In genomic region chr13:41683356-41684012, GRCm38 (mm10) we compare ENCODE assay signal across 22 mouse cellular contexts.
DNase-seq lines count a peak whose midpoint lies in the region; ATAC-seq and TF ChIP-seq lines count a peak whose summit lies in the region.
"Had no signal": no experiment of that assay in that cellular context is flagged by ENCODE, and none has a peak within 500 bp of the region (broad histone marks: within the 10 kb centered on the region; RNA-seq: fewer than 3 reads in every experiment).

No protein-coding gene starts in this region.

- no peaks in the 10 kb centered on the region for H3K36me3 ChIP-seq in heart, adult 2 months (ENCODE audit: control insufficient read depth, insufficient read depth, low read length)
- H3K36me3 ChIP-seq in liver, embryonic 14.5 days (replicated peaks; ENCODE audit: control insufficient read depth, insufficient read depth, low read depth), result no peaks in the 10 kb centered on the region
- H3K36me3 ChIP-seq in liver, embryonic 11.5 days (ENCODE audit: control insufficient read depth, insufficient read depth, low read length), result no peaks in the 10 kb centered on the region
- H3K36me3 ChIP-seq: embryonic facial prominence, embryonic 10.5 days; forebrain, embryonic 12.5 days; G1E; heart, embryonic 10.5 days; hindbrain, embryonic 13.5 days; kidney, embryonic 15.5 days; limb, embryonic 15.5 days; midbrain, embryonic 15.5 days had no signal

- H3K9ac ChIP-seq in heart, adult 2 months (ENCODE audit: low read depth, low read length), result no peak overlapping the region
- no peak overlapping the region for H3K9ac ChIP-seq in liver, embryonic 14.5 days (replicated peaks)
- no peak overlapping the region for H3K9ac ChIP-seq in liver, embryonic 11.5 days (ENCODE audit: low read depth, low read length)
- H3K9ac ChIP-seq: forebrain, embryonic 12.5 days; hindbrain, embryonic 13.5 days; kidney, embryonic 15.5 days; limb, embryonic 15.5 days; midbrain, embryonic 15.5 days had no signal

- 86% methylated on average over 11 of the region's 11 CpGs for WGBS in heart, adult 2 months
- 63% methylated on average over 11 of the region's 11 CpGs for WGBS in liver, embryonic 14.5 days (ENCODE audit: insufficient replicate concordance)
- WGBS in liver, embryonic 11.5 days, result 79% methylated on average over 11 of the region's 11 CpGs

- no peak for ATAC-seq in liver, embryonic 14.5 days (ENCODE audit: insufficient read depth)
- ATAC-seq in liver, embryonic 11.5 days (replicated peaks; ENCODE audit: low FRiP score), result no peak
- ATAC-seq: midbrain, embryonic 15.5 days had no signal

- H3K27ac ChIP-seq in heart, adult 2 months, result no peak overlapping the region
- no peak overlapping the region for H3K27ac ChIP-seq in liver, embryonic 14.5 days
- H3K27ac ChIP-seq in liver, embryonic 11.5 days (ENCODE audit: low read depth, low read length), result no peak overlapping the region
- H3K27ac ChIP-seq: embryonic facial prominence, embryonic 10.5 days; forebrain, embryonic 12.5 days; hindbrain, embryonic 13.5 days; kidney, embryonic 15.5 days; limb, embryonic 15.5 days; midbrain, embryonic 15.5 days had no signal

- peak; percentile 52 for TF ChIP-seq CTCF in heart, adult 2 months (IDR thresholded peaks at IDR 0.05)
- TF ChIP-seq CTCF in liver, embryonic 14.5 days (IDR thresholded peaks at IDR 0.05; ENCODE audit: low read depth), result 0 out of 2 replicates have a peak, but pooled peaks have one; percentile 20

- no peak overlapping the region for H3K4me2 ChIP-seq in liver, embryonic 14.5 days (ENCODE audit: low read depth)
- H3K4me2 ChIP-seq in liver, embryonic 11.5 days, result no peak overlapping the region
- H3K4me2 ChIP-seq: forebrain, embryonic 12.5 days; hindbrain, embryonic 13.5 days; kidney, embryonic 15.5 days; limb, embryonic 15.5 days; midbrain, embryonic 15.5 days had no signal

- TF ChIP-seq POLR2A in heart, adult 2 months (IDR thresholded peaks at IDR 0.05; ENCODE audit: insufficient read depth, low read depth, low read length), result no peak

- H3K4me3 ChIP-seq in heart, adult 2 months, result no peak overlapping the region
- no peak overlapping the region for H3K4me3 ChIP-seq in liver, embryonic 14.5 days (ENCODE audit: insufficient read depth in 1 of 2, low read depth in 2 of 2, low read length in 2 of 2)
- H3K4me3 ChIP-seq in liver, embryonic 11.5 days (ENCODE audit: low read depth, low read length), result no peak overlapping the region
- H3K4me3 ChIP-seq: embryonic facial prominence, embryonic 10.5 days; forebrain, embryonic 12.5 days; heart, embryonic 10.5 days; hindbrain, embryonic 13.5 days; kidney, embryonic 15.5 days; limb, embryonic 15.5 days; midbrain, embryonic 15.5 days had no signal

- no peak for TF ChIP-seq EP300 in heart, adult 2 months (IDR thresholded peaks at IDR 0.05; ENCODE audit: insufficient read depth, low read depth, low read length)
- no peak for TF ChIP-seq EP300 in liver, embryonic 14.5 days (IDR thresholded peaks at IDR 0.05; ENCODE audit: low read depth)

- DNase-seq in heart, adult 2 months, result no peak
- DNase-seq in heart, postnatal 25 days (ENCODE audit: low spot score), result no peak
- no peak for DNase-seq in liver, embryonic 14.5 days (ENCODE audit: low read depth in 3 of 3, low spot score in 3 of 3)
- no peak for DNase-seq in liver, embryonic 11.5 days (ENCODE audit: low spot score)
- DNase-seq in A20 (ENCODE audit: low read depth, low spot score) (peak; percentile 11), R1 (ENCODE audit: low read depth, low spot score) (peak; percentile 27)
- DNase-seq in c-Kit-positive CD71-positive TER-119-positive erythroid progenitor cells, embryonic 14.5 days (ENCODE audit: low spot score), result no peak
- DNase-seq in lung, postnatal 36 days, result no peak
- DNase-seq: adrenal gland, postnatal 25 days; cerebellum, adult 2 months; gastrocnemius, postnatal 25 days; heart, postnatal 10 days; layer of hippocampus, postnatal 36 days; right cerebral cortex, postnatal 4 days had no signal

- intact Hi-C loops in heart, adult 2 months (cut with DNase I), result no loop called here
- intact Hi-C loops in heart, postnatal 25 days (cut with DNase I), result no loop called here

- H3K4me1 ChIP-seq in heart, adult 2 months (ENCODE audit: control insufficient read depth, insufficient read depth, low read length), result no peaks in the 10 kb centered on the region
- H3K4me1 ChIP-seq in liver, embryonic 14.5 days (replicated peaks; ENCODE audit: control insufficient read depth in 2 of 2, insufficient read depth in 2 of 2, low read length in 1 of 2), result no peaks in the 10 kb centered on the region
- no peaks in the 10 kb centered on the region for H3K4me1 ChIP-seq in liver, embryonic 11.5 days (replicated peaks; ENCODE audit: control insufficient read depth, insufficient read depth, low read length)
- H3K4me1 ChIP-seq: forebrain, embryonic 12.5 days; hindbrain, embryonic 13.5 days; midbrain, embryonic 15.5 days had no signal

- no peaks in the 10 kb centered on the region for H3K79me2 ChIP-seq in heart, adult 2 months (replicated peaks; ENCODE audit: control insufficient read depth, insufficient read depth, low read length)

- no peaks in the 10 kb centered on the region for H3K9me3 ChIP-seq in liver, embryonic 14.5 days (ENCODE audit: control insufficient read depth, low read length)
- no peaks in the 10 kb centered on the region for H3K9me3 ChIP-seq in liver, embryonic 11.5 days (ENCODE audit: control insufficient read depth, low read length)
- H3K9me3 ChIP-seq: embryonic facial prominence, embryonic 10.5 days; forebrain, embryonic 12.5 days; G1E; heart, embryonic 10.5 days; hindbrain, embryonic 13.5 days; kidney, embryonic 15.5 days; limb, embryonic 15.5 days; midbrain, embryonic 15.5 days had no signal

- H3K27me3 ChIP-seq in heart, adult 2 months (ENCODE audit: control insufficient read depth, insufficient read depth, low read length), result no peaks in the 10 kb centered on the region
- no peaks in the 10 kb centered on the region for H3K27me3 ChIP-seq in liver, embryonic 14.5 days (ENCODE audit: control insufficient read depth, insufficient read depth, low read length)
- H3K27me3 ChIP-seq in liver, embryonic 11.5 days (replicated peaks; ENCODE audit: control insufficient read depth, insufficient read depth, low read length), result no peaks in the 10 kb centered on the region
- H3K27me3 ChIP-seq: forebrain, embryonic 12.5 days; hindbrain, embryonic 13.5 days; kidney, embryonic 15.5 days; limb, embryonic 15.5 days; midbrain, embryonic 15.5 days had no signal

Comparison
In these comparisons a context has a peak if more than half of its experiments do, and no peak if none do; other contexts are left out.
1. DNase-seq: peak in A20 (single experiment) and R1 (single experiment); none in heart, adult 2 months (0 of 2), heart, postnatal 25 days (single experiment), liver, embryonic 14.5 days (0 of 3), liver, embryonic 11.5 days (single experiment), c-Kit-positive CD71-positive TER-119-positive erythroid progenitor cells, embryonic 14.5 days (single experiment) and lung, postnatal 36 days (single experiment).